Mouse (Mus musculus): Measurements from ENCODE around the gene Rinl.

Rinl gene

GRCm38 (mm10) chr7:28788307-28789195, at the start of gene Rinl:
Rinl (plus strand) TSS chr7:28788969.
- DNase-seq (ENCODE audit: low spot score in 2 of 2) = peak; percentile 39 to 81

DNA sequence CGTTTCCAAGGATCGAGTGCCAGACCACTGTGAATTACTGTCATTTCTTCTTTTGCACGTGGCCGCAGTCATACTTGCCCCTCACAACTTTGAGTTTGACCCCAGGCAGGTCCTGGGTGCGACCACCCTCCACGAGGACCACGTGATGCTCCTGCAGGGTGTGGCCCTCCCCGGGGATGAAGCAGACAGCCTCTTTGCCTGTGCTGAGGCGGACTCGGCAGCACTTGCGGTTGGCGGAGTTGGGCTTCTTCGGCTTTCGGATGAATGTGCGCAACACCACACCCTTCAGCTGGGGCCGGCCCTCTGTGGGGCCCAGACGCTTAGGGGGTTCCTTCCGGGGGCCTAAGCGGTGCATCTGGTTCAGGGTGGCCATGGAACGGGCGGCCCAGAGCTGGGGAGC, 48.9 kb upstream of the Rinl start:
- DNase-seq (ENCODE audit: low spot score in 2 of 2) = no peak

DNA sequence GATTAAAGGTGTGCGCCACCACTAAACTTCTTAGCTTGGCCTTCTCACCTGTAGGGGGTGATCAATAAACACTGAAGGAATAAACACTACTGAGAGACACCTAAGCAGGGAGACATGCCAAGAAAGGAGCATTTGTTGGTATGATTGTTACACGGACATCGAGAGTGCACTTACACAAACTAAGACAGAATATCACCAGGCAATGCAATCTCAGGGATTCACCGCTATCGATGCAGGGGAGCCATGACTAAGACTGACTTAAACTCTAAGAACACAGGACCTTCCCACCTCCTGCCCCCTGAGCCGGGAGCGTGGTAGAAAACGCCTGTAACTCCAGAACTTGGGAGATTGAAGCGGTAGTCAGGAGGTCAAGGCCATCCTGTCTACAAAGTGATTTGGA, 47.8 kb upstream of the Rinl start:
- no peak for DNase-seq (ENCODE audit: low spot score in 2 of 2)

GRCm38 (mm10) chr7:28741368-28741708, 47.4 kb upstream of the Rinl start:
- no peak for DNase-seq (ENCODE audit: low spot score in 2 of 2)

GRCm38 (mm10) chr7:28741709-28742438, 46.9 kb upstream of the Rinl start, which contains the start of the genes Mrps12 and Sars2:
Mrps12 (minus strand) TSS chr7:28741820.
Sars2 (plus strand) TSS chr7:28741992.
- DNase-seq (ENCODE audit: low spot score in 2 of 2) = peak; percentile 93 to 97

GRCm38 (mm10) chr7:28749935-28750334, 38.8 kb upstream of the Rinl start:
- DNase-seq (ENCODE audit: low spot score in 2 of 2) = no peak

- DNase-seq (ENCODE audit: low spot score in 2 of 2) = no peak
Observed at GRCm38 (mm10) chr7:28756079-28756478, 32.7 kb upstream of the Rinl start, which contains the start of gene Ccer2. Ccer2 (plus strand) TSS chr7:28756174.

- DNase-seq (ENCODE audit: low spot score in 2 of 2) = no peak
Observed at GRCm38 (mm10) chr7:28758623-28759022, 30.1 kb upstream of the Rinl start.

DNA sequence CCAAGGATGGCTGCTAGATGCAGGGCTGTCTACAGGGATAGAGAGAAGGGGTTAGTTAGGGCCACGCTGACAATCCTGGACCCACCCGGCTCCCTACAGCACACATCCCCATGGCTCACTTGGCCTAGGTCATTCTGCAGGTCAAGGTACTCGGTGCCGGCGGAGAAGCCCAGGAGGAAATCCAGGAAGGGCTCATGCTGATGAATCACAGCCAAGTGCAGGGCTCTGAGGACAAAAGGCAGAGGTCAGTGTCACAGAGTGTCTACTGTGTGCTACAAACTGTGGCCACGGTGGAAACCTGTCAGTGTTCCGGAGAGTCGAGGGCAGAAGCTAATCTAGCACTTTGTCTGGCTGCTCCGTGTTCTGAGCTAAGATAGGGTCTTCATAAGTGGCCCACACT, 26.9 kb upstream of the Rinl start:
- DNase-seq (ENCODE audit: low spot score in 2 of 2) = no peak

GRCm38 (mm10) chr7:28765211-28765610, 23.6 kb upstream of the Rinl start:
- DNase-seq (ENCODE audit: low spot score in 2 of 2) = no peak

- DNase-seq (ENCODE audit: low spot score in 2 of 2) = peak; percentile 88 to 97
Observed at GRCm38 (mm10) chr7:28766173-28766879, 22.4 kb upstream of the Rinl start, which contains the start of gene Sirt2. Sirt2 (plus strand) TSS chr7:28766735.

- no peak for DNase-seq (ENCODE audit: low spot score in 2 of 2)
Observed at GRCm38 (mm10) chr7:28766910-28767309, 21.9 kb upstream of the Rinl start.

DNA sequence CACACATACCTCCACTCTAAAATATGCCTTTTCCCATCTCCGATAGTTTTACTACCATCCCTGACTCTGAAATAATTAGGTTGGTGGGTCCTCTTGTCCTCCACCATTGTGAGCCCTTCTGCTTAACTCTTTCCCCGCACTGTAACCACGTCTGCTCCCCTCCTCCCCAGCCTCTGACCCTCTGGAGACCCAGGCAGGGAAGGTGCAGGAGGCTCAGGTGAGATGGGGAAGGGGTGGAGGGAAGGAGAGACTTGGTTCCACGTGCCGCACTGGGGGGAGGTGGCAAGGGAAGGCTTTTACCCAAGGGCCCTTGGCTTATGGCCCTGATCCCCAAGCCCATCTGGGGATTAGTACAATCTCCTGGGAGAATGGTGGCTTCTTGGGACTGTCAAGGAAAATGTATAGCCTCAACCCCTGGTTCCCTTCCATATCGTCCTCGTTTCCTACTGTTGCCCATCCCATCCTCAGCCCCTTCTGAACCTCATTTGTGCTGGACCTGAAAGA, 21.3 kb upstream of the Rinl start, which contains the start of gene Nfkbib:
Gene Nfkbib, minus strand, starts transcription at position 51 of the 504 bp plus-strand sequence.
- no peak for DNase-seq (ENCODE audit: low spot score in 2 of 2)

DNA sequence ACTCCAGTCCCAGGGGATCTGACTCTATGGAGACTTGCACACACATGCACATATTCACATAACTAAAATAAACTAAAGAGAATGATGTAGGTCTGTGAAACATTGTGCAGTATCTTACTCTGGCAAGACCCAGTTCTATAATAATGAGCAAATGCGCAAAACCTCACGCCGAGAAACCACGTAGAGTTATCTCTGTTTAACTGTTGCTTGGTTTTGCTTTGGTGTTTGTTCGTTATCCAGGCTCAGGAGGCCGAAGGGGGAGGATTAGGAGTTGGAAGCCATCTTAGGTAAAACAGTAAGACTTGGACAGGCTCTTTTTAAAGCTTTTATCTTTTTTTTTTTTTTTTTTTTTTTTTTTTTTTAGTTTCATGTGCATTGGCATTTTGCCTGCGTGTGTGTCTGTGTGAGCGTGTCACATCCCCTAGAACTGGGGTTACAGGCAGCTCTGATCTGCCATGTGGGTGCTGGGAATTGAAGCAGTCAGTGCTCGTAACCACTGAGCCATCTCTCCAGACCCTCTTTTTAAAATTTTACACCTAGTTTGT, 19.3 kb upstream of the Rinl start:
- DNase-seq (ENCODE audit: low spot score in 2 of 2) = no peak

GRCm38 (mm10) chr7:28770309-28770708, 18.5 kb upstream of the Rinl start:
- DNase-seq (ENCODE audit: low spot score in 2 of 2) = no peak

DNA sequence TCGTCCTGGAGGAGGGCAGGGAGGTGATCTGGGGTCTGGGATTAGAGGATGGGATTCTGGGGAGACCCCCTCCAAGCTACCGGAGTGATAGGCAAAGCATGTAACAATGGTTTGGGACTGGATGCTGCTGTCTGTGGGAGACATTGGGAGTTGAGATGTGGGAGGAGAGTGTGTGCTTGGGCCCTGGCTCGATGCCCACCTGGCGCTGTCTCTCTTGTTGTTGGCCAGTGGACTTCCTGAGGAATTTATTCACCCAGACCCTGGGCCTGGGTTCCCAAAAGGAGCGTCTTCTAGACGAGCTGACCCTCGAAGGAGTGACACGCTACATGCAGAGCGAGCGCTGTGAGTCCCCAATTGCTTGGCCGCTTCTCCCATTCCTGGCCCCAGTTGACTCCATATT, 16.9 kb upstream of the Rinl start:
- DNase-seq (ENCODE audit: low spot score in 2 of 2) = no peak

- no peak for DNase-seq (ENCODE audit: low spot score in 2 of 2)
Observed at GRCm38 (mm10) chr7:28773163-28773562, 15.6 kb upstream of the Rinl start.

- no peak for DNase-seq (ENCODE audit: low spot score in 2 of 2)
Observed at GRCm38 (mm10) chr7:28774164-28774563, 14.6 kb upstream of the Rinl start.

- no peak for DNase-seq (ENCODE audit: low spot score in 2 of 2)
Observed at GRCm38 (mm10) chr7:28775129-28775528, 13.6 kb upstream of the Rinl start.

DNA sequence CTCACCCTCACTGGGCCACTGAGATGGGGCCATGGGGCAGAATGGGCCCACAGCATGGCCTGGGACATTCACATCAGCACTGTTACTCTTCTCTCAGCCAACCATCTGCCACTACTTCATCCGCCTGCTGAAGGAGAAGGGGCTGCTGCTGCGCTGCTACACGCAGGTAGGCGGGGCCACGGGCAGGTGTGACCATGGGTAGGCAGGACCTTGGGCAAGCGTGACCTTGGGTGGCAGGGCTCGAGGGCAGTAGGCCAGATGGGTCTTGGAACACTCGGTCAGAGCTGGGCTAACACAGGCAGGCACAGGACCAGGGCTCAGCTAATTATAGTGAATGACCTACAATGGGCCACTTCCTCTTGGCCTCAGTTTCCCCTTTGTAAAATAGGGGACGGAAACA, 9.9 kb upstream of the Rinl start:
- DNase-seq (ENCODE audit: low spot score in 2 of 2) = peak in 1 of 2 experiments; percentile 14

DNA sequence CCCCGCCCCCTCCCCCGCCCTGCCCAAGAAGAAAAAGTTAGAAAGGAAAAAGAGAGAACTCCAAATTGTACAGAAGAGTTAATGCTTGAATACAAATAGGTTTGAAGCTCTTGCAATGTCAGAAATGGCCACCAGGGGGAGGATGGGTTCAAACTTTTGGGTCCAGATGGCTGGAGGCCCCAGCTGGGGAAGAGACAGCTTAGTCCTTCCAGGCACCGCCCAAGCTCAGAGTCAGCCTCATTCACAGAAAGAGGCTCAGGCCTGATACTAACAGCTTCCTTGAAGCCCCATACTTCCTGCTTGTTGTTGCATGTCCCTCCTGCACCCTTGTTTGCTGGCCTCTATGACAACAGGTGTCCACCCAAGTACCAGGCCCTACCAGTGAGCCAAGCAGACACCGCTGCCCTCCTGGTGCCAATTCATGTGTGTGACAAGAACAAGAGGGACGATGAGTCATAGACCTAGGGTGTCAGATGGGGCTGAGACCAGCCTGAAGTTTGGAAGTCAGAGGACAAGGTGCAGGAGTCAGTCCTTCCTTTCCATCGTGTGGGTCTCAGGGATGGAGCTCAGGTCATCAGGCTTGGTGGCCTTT, 8.6 kb upstream of the Rinl start:
- peak; percentile 86 to 94 for DNase-seq (ENCODE audit: low spot score in 2 of 2)
